Mouse (Mus musculus) C2C12 (cell line): ENCODE results near the gene Olfr788.

Experiments
- CTCF ChIP-seq: IDR thresholded peaks from one replicate; pipeline ENCODE4 v1.5.1; 2011; ENCODE audit not compliant: control insufficient read depth, insufficient read depth, insufficient read length
- MAX ChIP-seq: IDR thresholded peaks from one replicate; pipeline ENCODE4 v1.6.1; 2011; ENCODE audit warnings: mild to moderate bottlenecking, control low read depth
- USF1 ChIP-seq: IDR thresholded peaks from one replicate; pipeline ENCODE4 v1.6.1; 2011; ENCODE audit warnings: low read depth, mild to moderate bottlenecking, control low read depth, moderate library complexity

GRCm38 (mm10) chr10:129427006-129427405, 43.8 kb upstream of the Olfr788 start, which contains the start of gene Olfr786:
- TF ChIP-seq CTCF: no peak
- no peak for TF ChIP-seq MAX
- no peak for TF ChIP-seq USF1
